Mouse (Mus musculus): Measurements from ENCODE around the gene Esp23. TPM values are rescaled to one million over a fixed set of nuclear protein-coding genes. Genes with fewer than 3 reads are reported as not detected.
"Not testable (repeated sequence)": the region's sequence is repeated elsewhere in the genome, so short reads cannot be mapped to it uniquely, and the experiment has no call there.

Esp23 gene
- not detected in 2 replicates for polyA plus RNA-seq (2011; ENCODE audit: insufficient read depth, insufficient read length, low read depth, missing spikeins)

- H3K4me1 ChIP-seq (ENCODE audit: control insufficient read depth, insufficient read depth, low read length) = no peaks in the 10 kb centered on the region
- H3K4me3 ChIP-seq (ENCODE audit: low read depth, low read length) = no peak within 1 kb of the TSS
- TF ChIP-seq POLR2A (IDR thresholded peaks at IDR 0.05; ENCODE audit: insufficient read depth, low read length) (no peak), CTCF (IDR thresholded peaks at IDR 0.05; ENCODE audit: low read depth, low read length) (no peak), EP300 (IDR thresholded peaks at IDR 0.05; ENCODE audit: insufficient read depth, low read depth, low read length) (no peak)
- no peak within 1 kb of the TSS for H3K9ac ChIP-seq (ENCODE audit: low read depth, poor library complexity, severe bottlenecking)
- H3K27ac ChIP-seq (ENCODE audit: insufficient read depth, low read length) = no peak within 1 kb of the TSS
- H3K36me3 ChIP-seq (ENCODE audit: control insufficient read depth, insufficient read depth, low read length, poor library complexity, severe bottlenecking) = no peaks in the 10 kb centered on the region
- H3K27me3 ChIP-seq (ENCODE audit: control insufficient read depth, insufficient read depth, low read length, poor library complexity, severe bottlenecking) = no peaks in the 10 kb centered on the region
- no peaks in the 10 kb centered on the region for H3K9me3 ChIP-seq (replicated peaks; ENCODE audit: control insufficient read depth, insufficient read depth, low read length, poor library complexity, severe bottlenecking)
These were observed at the start of gene Esp23 for GRCm38 (mm10) chr17:39076937-39077336. Gene Esp23, minus strand, starts transcription at chr17:39077037.

- H3K36me3 ChIP-seq (ENCODE audit: control insufficient read depth, insufficient read depth, low read length, poor library complexity, severe bottlenecking); H3K9me3 ChIP-seq (replicated peaks; ENCODE audit: control insufficient read depth, insufficient read depth, low read length, poor library complexity, severe bottlenecking); H3K27ac ChIP-seq (ENCODE audit: insufficient read depth, low read length): not testable (repeated sequence)
These were observed 30.3 kb upstream of the Esp23 start for GRCm38 (mm10) chr17:39107126-39107525.

GRCm38 (mm10) chr17:39095034-39095433 lies 18.2 kb upstream of the Esp23 start, which contains the start of gene Esp22:
Gene Esp22, plus strand, starts transcription at chr17:39095334.
- no peak for TF ChIP-seq EP300 (IDR thresholded peaks at IDR 0.05; ENCODE audit: insufficient read depth, low read depth, low read length)
- Histone ChIP-seq H3K27me3 (ENCODE audit: control insufficient read depth, insufficient read depth, low read length, poor library complexity, severe bottlenecking) (no peaks in the 10 kb centered on the region), H3K9me3 (replicated peaks; ENCODE audit: control insufficient read depth, insufficient read depth, low read length, poor library complexity, severe bottlenecking) (no peaks in the 10 kb centered on the region), H3K4me3 (ENCODE audit: low read depth, low read length) (no peak within 1 kb of the TSS), H3K36me3 (ENCODE audit: control insufficient read depth, insufficient read depth, low read length, poor library complexity, severe bottlenecking) (no peaks in the 10 kb centered on the region), H3K9ac (ENCODE audit: low read depth, poor library complexity, severe bottlenecking) (no peak within 1 kb of the TSS), H3K27ac (ENCODE audit: insufficient read depth, low read length) (no peak within 1 kb of the TSS), H3K4me1 (ENCODE audit: control insufficient read depth, insufficient read depth, low read length) (no peaks in the 10 kb centered on the region)

More at GRCm38 (mm10) chr17:39107126-39107525, 30.3 kb upstream of the Esp23 start:
- H3K9ac ChIP-seq (ENCODE audit: low read depth, poor library complexity, severe bottlenecking); H3K4me1 ChIP-seq (ENCODE audit: control insufficient read depth, insufficient read depth, low read length); H3K27me3 ChIP-seq (ENCODE audit: control insufficient read depth, insufficient read depth, low read length, poor library complexity, severe bottlenecking); H3K4me3 ChIP-seq (ENCODE audit: low read depth, low read length): not testable (repeated sequence)

- H3K9me3 ChIP-seq (replicated peaks; ENCODE audit: control insufficient read depth, insufficient read depth, low read length, poor library complexity, severe bottlenecking) = peaks cover 26% of the 10 kb centered on the region
- H3K27me3 ChIP-seq (ENCODE audit: control insufficient read depth, insufficient read depth, low read length, poor library complexity, severe bottlenecking) = no peaks in the 10 kb centered on the region
- TF ChIP-seq CTCF (IDR thresholded peaks at IDR 0.05; ENCODE audit: low read depth, low read length) (no peak), EP300 (IDR thresholded peaks at IDR 0.05; ENCODE audit: insufficient read depth, low read depth, low read length) (no peak), POLR2A (IDR thresholded peaks at IDR 0.05; ENCODE audit: insufficient read depth, low read length) (no peak)
- H3K4me3 ChIP-seq (ENCODE audit: low read depth, low read length) = no peak overlapping the region
- H3K27ac ChIP-seq (ENCODE audit: insufficient read depth, low read length) = no peak overlapping the region
- H3K36me3 ChIP-seq (ENCODE audit: control insufficient read depth, insufficient read depth, low read length, poor library complexity, severe bottlenecking) = no peaks in the 10 kb centered on the region
- no peak overlapping the region for H3K9ac ChIP-seq (ENCODE audit: low read depth, poor library complexity, severe bottlenecking)
- no peaks in the 10 kb centered on the region for H3K4me1 ChIP-seq (ENCODE audit: control insufficient read depth, insufficient read depth, low read length)
These were observed 13.2 kb downstream of the Esp23 start for GRCm38 (mm10) chr17:39063641-39064040.

GRCm38 (mm10) chr17:39043241-39043640 lies 33.6 kb downstream of the Esp23 start, which contains the start of gene Gm21903:
Gene Gm21903, minus strand, starts transcription at chr17:39043341.
- Histone ChIP-seq H3K36me3 (ENCODE audit: control insufficient read depth, insufficient read depth, low read length, poor library complexity, severe bottlenecking) (no peaks in the 10 kb centered on the region), H3K4me3 (ENCODE audit: low read depth, low read length) (no peak within 1 kb of the TSS), H3K27me3 (ENCODE audit: control insufficient read depth, insufficient read depth, low read length, poor library complexity, severe bottlenecking) (no peaks in the 10 kb centered on the region), H3K9ac (ENCODE audit: low read depth, poor library complexity, severe bottlenecking) (no peak within 1 kb of the TSS), H3K4me1 (ENCODE audit: control insufficient read depth, insufficient read depth, low read length) (no peaks in the 10 kb centered on the region), H3K27ac (ENCODE audit: insufficient read depth, low read length) (no peak within 1 kb of the TSS), H3K9me3 (replicated peaks; ENCODE audit: control insufficient read depth, insufficient read depth, low read length, poor library complexity, severe bottlenecking) (no peaks in the 10 kb centered on the region)
- TF ChIP-seq EP300 (IDR thresholded peaks at IDR 0.05; ENCODE audit: insufficient read depth, low read depth, low read length) (no peak), CTCF (IDR thresholded peaks at IDR 0.05; ENCODE audit: low read depth, low read length) (no peak), POLR2A (IDR thresholded peaks at IDR 0.05; ENCODE audit: insufficient read depth, low read length) (no peak)

GRCm38 (mm10) chr17:39036395-39036794 lies 40.4 kb downstream of the Esp23 start, which contains the start of gene Esp24:
Gene Esp24, plus strand, starts transcription at chr17:39036695.
- H3K27me3 ChIP-seq (ENCODE audit: control insufficient read depth, insufficient read depth, low read length, poor library complexity, severe bottlenecking); H3K36me3 ChIP-seq (ENCODE audit: control insufficient read depth, insufficient read depth, low read length, poor library complexity, severe bottlenecking); H3K4me1 ChIP-seq (ENCODE audit: control insufficient read depth, insufficient read depth, low read length); H3K9me3 ChIP-seq (replicated peaks; ENCODE audit: control insufficient read depth, insufficient read depth, low read length, poor library complexity, severe bottlenecking); H3K9ac ChIP-seq (ENCODE audit: low read depth, poor library complexity, severe bottlenecking); H3K27ac ChIP-seq (ENCODE audit: insufficient read depth, low read length); H3K4me3 ChIP-seq (ENCODE audit: low read depth, low read length): not testable (repeated sequence)

Other genes starting within 250 kb of the Esp23 start
- gene Esp24, start 40.3 kb downstream of the Esp23 start, polyA plus RNA-seq (2011; ENCODE audit: insufficient read depth, insufficient read length, low read depth, missing spikeins) = not detected in 2 replicates
- gene Gm21903, start 33.7 kb downstream of the Esp23 start, polyA plus RNA-seq (2011; ENCODE audit: insufficient read depth, insufficient read length, low read depth, missing spikeins) = not detected in 2 replicates
- not detected in 2 replicates for gene Esp22, start 18.3 kb upstream of the Esp23 start, polyA plus RNA-seq (2011; ENCODE audit: insufficient read depth, insufficient read length, low read depth, missing spikeins)

Measured in ES-Bruce4 (cell line).